Mouse (Mus musculus) liver, embryonic 15.5 days (tissue): Measurements from ENCODE around the gene Hist1h1c. TPM values are rescaled to one million over a fixed set of nuclear protein-coding genes. Genes with fewer than 3 reads are reported as not detected.

Source experiments
- microRNA-seq: library from miRNA; unstranded; fragments of <30 nt; microRNA quantifications from one replicate; pipeline ENCODE4, GENCODE M21; 2016
- polyA plus RNA-seq: library from polyadenylated mRNA; unstranded; fragments of >200 nt; fragmentation: Nextera tagmentation; extraction: Ambion mirVana; gene quantifications from 2 replicates; pipeline ENCODE4 v1.2.1, GENCODE M21; 2015

Gene Hist1h1c
- polyA plus RNA-seq, 1 experiment from 2014 or later, result 85.5 TPM

Small RNAs within 50 kb of the gene (microRNA-seq; reads per million reads assigned to microRNA genes)
- not detected for gene Gm44314
- not detected for gene Gm44484

Other genes with a start within 250 kb of the Hist1h1c start
- not detected in 2 replicates for gene Btn2a2, start 250.0 kb upstream of the Hist1h1c start, polyA plus RNA-seq
- 4.6 and 7.0 TPM in 2 replicates for gene Hist1h4h, start 207.8 kb upstream of the Hist1h1c start, polyA plus RNA-seq
- 8.3 and 9.7 TPM in 2 replicates for gene Hist1h2af, start 204.9 kb upstream of the Hist1h1c start, polyA plus RNA-seq
- gene Hist1h3g, start 203.4 kb upstream of the Hist1h1c start, polyA plus RNA-seq, result 9.4 and 11.7 TPM in 2 replicates
- 1.5 and 1.6 TPM in 2 replicates for gene Hist1h2bh, start 195.4 kb upstream of the Hist1h1c start, polyA plus RNA-seq
- 0.99 and 1.4 TPM in 2 replicates for gene Hist1h3f, start 194.8 kb upstream of the Hist1h1c start, polyA plus RNA-seq
- gene Hist1h4f, start 187.2 kb upstream of the Hist1h1c start, polyA plus RNA-seq, result 1.4 and 2.5 TPM in 2 replicates
- 1.1 TPM in 2 replicates for gene Hist1h1d, start 185.5 kb upstream of the Hist1h1c start, polyA plus RNA-seq
- gene Hist1h3e, start 176.4 kb upstream of the Hist1h1c start, polyA plus RNA-seq, result 2.7 and 4.4 TPM in 2 replicates
- gene Hist1h2ae, start 167.6 kb upstream of the Hist1h1c start, polyA plus RNA-seq, result 75.0 and 100 TPM in 2 replicates
- gene Hist1h2bg, start 167.4 kb upstream of the Hist1h1c start, polyA plus RNA-seq, result 10.0 and 11.6 TPM in 2 replicates
- gene Hist1h2bf, start 164.6 kb upstream of the Hist1h1c start, polyA plus RNA-seq, result 4.0 and 6.7 TPM in 2 replicates
- 3.6 and 4.1 TPM in 2 replicates for gene Hist1h2ad, start 164.4 kb upstream of the Hist1h1c start, polyA plus RNA-seq
- gene Hist1h3d, start 163.0 kb upstream of the Hist1h1c start, polyA plus RNA-seq, result 6.0 and 7.4 TPM in 2 replicates
- 125 and 146 TPM in 2 replicates for gene Hist1h4d, start 157.2 kb upstream of the Hist1h1c start, polyA plus RNA-seq
- gene Hist1h2be, start 117.7 kb upstream of the Hist1h1c start, polyA plus RNA-seq, result 1.8 and 1.9 TPM in 2 replicates
- gene Hist1h1e, start 116.2 kb upstream of the Hist1h1c start, polyA plus RNA-seq, result 24.7 and 26.6 TPM in 2 replicates
- gene Hist1h2ac, start 54.9 kb upstream of the Hist1h1c start, polyA plus RNA-seq, result 1.2 and 1.4 TPM in 2 replicates
- gene Hist1h2bc, start 54.6 kb upstream of the Hist1h1c start, polyA plus RNA-seq, result 136 and 151 TPM in 2 replicates
- 0.17 TPM in 1 of 2 replicates, not detected in the other for gene Hist1h1t, start 43.0 kb upstream of the Hist1h1c start, polyA plus RNA-seq
- gene Hist1h4c, start 40.4 kb upstream of the Hist1h1c start, polyA plus RNA-seq, result 7.3 and 8.8 TPM in 2 replicates
- 13.6 and 16.4 TPM in 2 replicates for gene Hfe, start 28.0 kb upstream of the Hist1h1c start, polyA plus RNA-seq
- gene Hist1h3c, start 6.8 kb downstream of the Hist1h1c start, polyA plus RNA-seq, result 6.4 and 7.3 TPM in 2 replicates
- gene Hist1h2bb, start 7.9 kb downstream of the Hist1h1c start, polyA plus RNA-seq, result 5.6 and 5.7 TPM in 2 replicates
- gene Hist1h2ab, start 12.3 kb downstream of the Hist1h1c start, polyA plus RNA-seq, result 60.0 and 64.5 TPM in 2 replicates
- 13.6 and 15.4 TPM in 2 replicates for gene Hist1h3b, start 13.5 kb downstream of the Hist1h1c start, polyA plus RNA-seq
- 2.7 and 4.1 TPM in 2 replicates for gene Hist1h4b, start 18.2 kb downstream of the Hist1h1c start, polyA plus RNA-seq
- 0.40 TPM in 1 of 2 replicates, not detected in the other for gene Hist1h4a, start 22.4 kb downstream of the Hist1h1c start, polyA plus RNA-seq
- 6.4 and 7.6 TPM in 2 replicates for gene Hist1h3a, start 23.6 kb downstream of the Hist1h1c start, polyA plus RNA-seq
- gene Hist1h1a, start 24.9 kb downstream of the Hist1h1c start, polyA plus RNA-seq, result 3.5 and 4.3 TPM in 2 replicates
- not detected in 2 replicates for gene Trim38, start 31.1 kb downstream of the Hist1h1c start, polyA plus RNA-seq
- gene Slc17a2, start 68.2 kb downstream of the Hist1h1c start, polyA plus RNA-seq, result 1.5 and 1.8 TPM in 2 replicates
- 6.5 and 7.5 TPM in 2 replicates for gene Slc17a3, start 100.6 kb downstream of the Hist1h1c start, polyA plus RNA-seq
- 0.32 and 0.59 TPM in 2 replicates for gene Slc17a1, start 128.9 kb downstream of the Hist1h1c start, polyA plus RNA-seq
- 0.09 and 0.24 TPM in 2 replicates for gene Slc17a4, start 176.2 kb downstream of the Hist1h1c start, polyA plus RNA-seq
- not detected in 2 replicates for gene Hist1h2ba, start 195.3 kb downstream of the Hist1h1c start, polyA plus RNA-seq
- gene Hist1h2aa, start 195.7 kb downstream of the Hist1h1c start, polyA plus RNA-seq, result not detected in 2 replicates